Mouse (Mus musculus) liver, embryonic 14.5 days (tissue): ENCODE measurements around the gene Mpnd.

Source experiments
- CTCF ChIP-seq: IDR thresholded peaks from 2 replicates; pipeline ENCODE4 v1.5.1; 2016; ENCODE audit warnings: antibody characterized with exemption, low read depth, control low read depth
- EP300 ChIP-seq: IDR thresholded peaks from 2 replicates; pipeline ENCODE4 v1.6.1; 2016; ENCODE audit warnings: antibody characterized with exemption, low read depth

DNA sequence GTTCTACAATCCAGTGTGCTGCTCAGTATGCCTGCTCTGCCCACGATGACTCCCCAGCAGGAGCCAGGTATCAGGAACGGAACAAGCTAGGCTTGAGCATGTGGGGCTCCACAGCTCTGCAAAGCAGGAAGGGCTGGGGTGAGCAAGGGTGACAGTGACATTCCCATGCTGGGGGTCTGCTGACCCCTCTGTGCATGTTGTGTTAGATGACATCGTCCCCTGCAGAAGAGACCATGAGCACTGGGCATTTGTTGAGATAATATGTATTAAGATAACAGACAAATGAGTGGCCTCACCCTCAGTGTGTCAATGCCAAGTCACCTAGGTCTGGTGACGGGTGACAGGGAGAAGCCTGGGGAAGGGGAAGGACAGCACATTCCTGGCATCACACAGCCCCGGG lies 19.4 kb downstream of the Mpnd start:
- TF ChIP-seq CTCF (no peak), EP300 (no peak)
